Mouse (Mus musculus) liver, postnatal 0 days (tissue): ENCODE measurements around the gene Macrod2. TPM values are rescaled to one million over a fixed set of nuclear protein-coding genes. Genes with fewer than 3 reads are reported as not detected.

Experiments
- ATAC-seq: fragments of 200-750 bp; cut with Nextera tagmentation; 2 replicates; pipeline ENCODE4 v1.8.0; 2017; ENCODE audit warnings: mild to moderate bottlenecking, moderate library complexity
- DNase-seq: peaks from one replicate; pipeline ENCODE4 v3.0.0-alpha.2; 2016
- H3K27ac ChIP-seq: fragments of 300-500 bp; sonication (generic); 2 replicates; pipeline ENCODE4 v1.5.1; 2014; ENCODE audit warnings: antibody characterized with exemption, moderate library complexity, mild to moderate bottlenecking, low read depth
- H3K27me3 ChIP-seq: fragments of 300-500 bp; sonication (generic); 2 replicates; pipeline ENCODE4 v1.6.1; 2014; ENCODE audit warnings: low read length, control low read depth, mixed read lengths; ENCODE audit not compliant: insufficient read depth
- H3K36me3 ChIP-seq: fragments of 300-500 bp; sonication (generic); replicated peaks from 2 replicates; pipeline ENCODE4 v1.6.1; 2014; ENCODE audit warnings: mild to moderate bottlenecking, control low read depth, low read length, moderate library complexity, mixed read lengths; ENCODE audit not compliant: insufficient read depth
- H3K4me1 ChIP-seq: fragments of 300-500 bp; sonication (generic); 2 replicates; pipeline ENCODE4 v1.6.1; 2014; ENCODE audit warnings: antibody characterized with exemption, mild to moderate bottlenecking, control low read depth; ENCODE audit not compliant: insufficient read depth
- H3K4me2 ChIP-seq: fragments of 300-500 bp; sonication (generic); 2 replicates; pipeline ENCODE4 v1.6.1; 2014; ENCODE audit warnings: low read depth, mild to moderate bottlenecking, low read length, moderate library complexity, mixed read lengths
- H3K4me3 ChIP-seq: fragments of 300-500 bp; sonication (generic); 2 replicates; pipeline ENCODE4 v1.5.1; 2014; ENCODE audit warnings: low read depth, low read length
- H3K9ac ChIP-seq: fragments of 300-500 bp; sonication (generic); replicated peaks from 2 replicates; pipeline ENCODE4 v1.6.1; 2014; ENCODE audit warnings: mild to moderate bottlenecking, moderate library complexity
- H3K9me3 ChIP-seq: fragments of 300-500 bp; sonication (generic); 2 replicates; pipeline ENCODE4 v1.6.1; 2016; ENCODE audit warnings: mild to moderate bottlenecking, control low read depth, low read length, mixed read lengths
- CTCF ChIP-seq: sonication (generic); IDR thresholded peaks from 2 replicates; pipeline ENCODE4 v1.5.1; 2016; ENCODE audit warnings: antibody characterized with exemption, low read depth
- EP300 ChIP-seq: IDR thresholded peaks from 2 replicates; pipeline ENCODE4 v1.6.1; 2016; ENCODE audit warnings: antibody characterized with exemption, low read depth, mild to moderate bottlenecking
- WGBS: fragments of 180-500 bp; shearing (Covaris S2); extraction: QIAGEN DNeasy Blood & Tissue Kit; methylation state at CpG from one replicate; pipeline ENCODE4 v1.1.7; 2014; ENCODE audit not compliant: insufficient replicate concordance; 5-methylcytosine and 5-hydroxymethylcytosine counted together
- polyA plus RNA-seq: library from polyadenylated mRNA; unstranded; fragments of >200 nt; fragmentation: Nextera tagmentation; extraction: Ambion mirVana; gene quantifications from 2 replicates; pipeline ENCODE4 v1.2.1, GENCODE M21; 2015

Gene Macrod2
- polyA plus RNA-seq, 1 experiment from 2014 or later, result 9.3 TPM

- H3K27ac ChIP-seq, result no peak overlapping the region
- H3K4me3 ChIP-seq, result no peak overlapping the region
- no peak overlapping the region for H3K9ac ChIP-seq
- no peaks in the 10 kb centered on the region for H3K4me1 ChIP-seq
- no peak for DNase-seq
- TF ChIP-seq CTCF, result no peak
- no peak for TF ChIP-seq EP300
- ATAC-seq, result no peak
- no peak overlapping the region for H3K4me2 ChIP-seq
- H3K9me3 ChIP-seq, result no peaks in the 10 kb centered on the region
- H3K36me3 ChIP-seq, result no peaks in the 10 kb centered on the region
- whole genome bisulfite sequencing, result 74% methylated on average over 1 of the region's 1 CpGs
- no peaks in the 10 kb centered on the region for H3K27me3 ChIP-seq
These were observed 1156.6 kb downstream of the Macrod2 start for GRCm38 (mm10) chr2:141551701-141552100.

- DNase-seq (no peak), ATAC-seq (no peak)
- H3K36me3 ChIP-seq, result no peaks in the 10 kb centered on the region
- H3K4me3 ChIP-seq, result no peak overlapping the region
- no peaks in the 10 kb centered on the region for H3K9me3 ChIP-seq
- no peaks in the 10 kb centered on the region for H3K27me3 ChIP-seq
- H3K9ac ChIP-seq, result no peak overlapping the region
- H3K4me1 ChIP-seq, result no peaks in the 10 kb centered on the region
- 55% methylated on average over 2 of the region's 2 CpGs for WGBS
- H3K27ac ChIP-seq, result no peak overlapping the region
- H3K4me2 ChIP-seq, result no peak overlapping the region
- TF ChIP-seq EP300 (no peak), CTCF (no peak)
These were observed 1161.6 kb downstream of the Macrod2 start for GRCm38 (mm10) chr2:141556747-141557146.

DNA sequence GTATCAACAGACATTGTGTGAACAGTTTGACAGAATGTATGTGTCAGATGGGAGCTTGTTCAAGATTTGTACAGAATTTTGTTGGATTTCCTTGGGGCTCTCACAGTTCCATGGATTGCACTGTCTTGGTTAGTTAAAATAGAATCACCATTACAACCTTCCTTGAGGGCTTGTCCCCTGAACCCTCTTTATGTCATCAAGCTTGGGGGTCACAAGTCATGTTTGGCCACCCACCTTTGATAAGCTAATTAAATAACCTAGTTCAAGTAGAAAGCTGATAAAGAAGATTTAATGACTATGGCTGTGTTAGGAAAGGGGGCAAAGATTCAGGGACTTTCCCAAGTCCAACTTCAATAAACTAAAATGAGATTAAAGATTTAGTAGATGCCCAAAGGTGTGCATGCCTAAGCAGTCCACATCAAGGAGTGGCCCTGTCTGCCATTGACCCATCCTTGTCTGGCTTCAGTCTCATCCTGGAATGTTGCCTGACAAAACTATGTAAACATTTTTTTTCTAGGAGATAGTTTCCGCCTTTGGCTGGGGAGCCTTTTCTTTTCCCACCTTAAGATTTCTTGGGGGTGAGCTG lies 1163.2 kb downstream of the Macrod2 start:
- DNase-seq, result no peak
- no peaks in the 10 kb centered on the region for H3K4me1 ChIP-seq
- WGBS, result 65% methylated on average over 1 of the region's 1 CpGs
- H3K9me3 ChIP-seq, result no peaks in the 10 kb centered on the region
- no peak overlapping the region for H3K4me2 ChIP-seq
- ATAC-seq, result no peak
- H3K36me3 ChIP-seq, result no peaks in the 10 kb centered on the region
- H3K27me3 ChIP-seq, result no peaks in the 10 kb centered on the region
- no peak for TF ChIP-seq EP300
- no peak for TF ChIP-seq CTCF
- no peak overlapping the region for H3K4me3 ChIP-seq
- H3K9ac ChIP-seq, result no peak overlapping the region
- H3K27ac ChIP-seq, result no peak overlapping the region

DNA sequence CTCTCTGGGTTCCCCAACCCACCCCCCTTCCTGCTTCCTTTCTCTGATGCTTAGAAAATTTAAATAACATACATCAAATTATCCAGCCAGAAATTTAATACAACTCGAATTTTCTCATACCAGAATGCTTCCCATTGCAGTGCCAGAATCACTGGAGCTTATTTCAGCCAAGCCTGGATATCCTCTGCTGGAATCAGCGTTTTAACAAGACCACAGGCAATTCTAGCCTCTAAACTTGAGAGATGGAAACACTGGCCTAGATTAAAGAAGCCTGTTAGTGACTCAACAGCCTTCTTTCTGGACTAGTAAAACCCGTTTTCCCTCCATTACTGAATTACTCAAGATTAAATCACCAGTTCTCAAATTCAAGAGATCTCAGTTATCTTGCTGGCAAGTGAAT lies 1170.9 kb downstream of the Macrod2 start:
- no peak for ATAC-seq
- no peaks in the 10 kb centered on the region for H3K27me3 ChIP-seq
- no peaks in the 10 kb centered on the region for H3K9me3 ChIP-seq
- TF ChIP-seq CTCF (no peak), EP300 (no peak)
- WGBS, result 50% methylated on average over 3 of the region's 3 CpGs
- H3K9ac ChIP-seq, result no peak overlapping the region
- H3K4me1 ChIP-seq, result no peaks in the 10 kb centered on the region
- H3K27ac ChIP-seq, result no peak overlapping the region
- H3K4me2 ChIP-seq, result no peak overlapping the region
- H3K36me3 ChIP-seq, result no peaks in the 10 kb centered on the region
- no peak for DNase-seq
- no peak overlapping the region for H3K4me3 ChIP-seq

DNA sequence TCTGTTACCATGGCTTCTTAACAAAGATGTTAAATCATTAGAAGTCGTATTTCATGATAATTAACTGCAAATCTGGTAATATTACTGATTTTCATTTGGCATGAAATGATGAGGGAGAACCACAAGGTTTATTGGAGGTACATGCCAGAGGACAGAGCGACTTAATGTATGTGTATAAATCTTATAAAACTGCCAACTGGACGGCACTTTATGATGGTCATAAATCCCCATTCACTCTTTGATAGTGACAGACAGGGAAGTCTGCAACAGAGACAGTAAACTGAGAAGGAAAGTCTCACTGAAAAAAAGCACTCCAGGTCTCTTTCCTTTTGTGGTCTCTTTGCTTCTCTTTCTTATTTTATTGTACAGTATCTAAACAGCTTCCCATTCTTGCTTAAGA lies 1176.3 kb downstream of the Macrod2 start:
- Histone ChIP-seq H3K9me3 (no peaks in the 10 kb centered on the region), H3K27me3 (no peaks in the 10 kb centered on the region), H3K4me3 (no peak overlapping the region), H3K27ac (no peak overlapping the region), H3K9ac (no peak overlapping the region), H3K4me2 (no peak overlapping the region), H3K36me3 (no peaks in the 10 kb centered on the region), H3K4me1 (no peaks in the 10 kb centered on the region)
- TF ChIP-seq CTCF (no peak), EP300 (no peak)
- DNase-seq (no peak), ATAC-seq (no peak)
- 42% methylated on average over 3 of the region's 3 CpGs for WGBS

- Histone ChIP-seq H3K9ac (no peak overlapping the region), H3K27ac (no peak overlapping the region), H3K4me2 (no peak overlapping the region), H3K4me3 (no peak overlapping the region), H3K27me3 (no peaks in the 10 kb centered on the region), H3K9me3 (no peaks in the 10 kb centered on the region), H3K36me3 (no peaks in the 10 kb centered on the region), H3K4me1 (no peaks in the 10 kb centered on the region)
- DNase-seq, result no peak
- ATAC-seq, result no peak
- TF ChIP-seq EP300 (no peak), CTCF (no peak)
These were observed 1183.1 kb downstream of the Macrod2 start for GRCm38 (mm10) chr2:141578206-141578605.

- DNase-seq, result no peak
- no peaks in the 10 kb centered on the region for H3K36me3 ChIP-seq
- H3K9me3 ChIP-seq, result no peaks in the 10 kb centered on the region
- no peak overlapping the region for H3K4me3 ChIP-seq
- WGBS, result 74% methylated on average over 3 of the region's 3 CpGs
- TF ChIP-seq EP300 (no peak), CTCF (no peak)
- no peaks in the 10 kb centered on the region for H3K27me3 ChIP-seq
- H3K9ac ChIP-seq, result no peak overlapping the region
- no peaks in the 10 kb centered on the region for H3K4me1 ChIP-seq
- no peak overlapping the region for H3K27ac ChIP-seq
- no peak overlapping the region for H3K4me2 ChIP-seq
- no peak for ATAC-seq
These were observed 1187.3 kb downstream of the Macrod2 start for GRCm38 (mm10) chr2:141582431-141582830.
